Mouse (Mus musculus): ENCODE results near the gene Shisa2.

DNA sequence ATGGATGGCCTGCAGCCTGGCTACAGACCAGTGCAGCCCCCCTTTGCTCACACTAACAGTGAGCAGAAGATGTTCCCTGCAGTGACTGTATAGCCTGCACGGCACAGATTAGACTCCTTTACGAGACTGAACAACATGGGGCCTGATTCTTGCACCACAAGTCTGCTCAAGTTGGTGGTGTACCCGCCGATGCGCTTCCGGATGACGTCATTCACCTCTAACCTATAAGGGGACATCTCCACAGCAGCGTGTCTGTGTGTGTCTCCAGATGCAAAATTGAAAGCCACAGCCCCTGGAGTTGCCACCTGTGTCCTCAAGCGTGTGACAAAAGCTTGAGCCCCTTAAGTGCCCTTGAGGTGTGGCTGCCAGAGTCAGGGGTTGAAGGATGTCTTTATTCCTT, 5.0 kb downstream of the Shisa2 start:
- TF ChIP-seq POLR2A (IDR thresholded peaks at IDR 0.05; ENCODE audit: borderline replicate concordance, insufficient read depth, low read length) = no peak
- no peak for TF ChIP-seq CTCF (IDR thresholded peaks at IDR 0.05; ENCODE audit: borderline replicate concordance, insufficient read depth, low read depth, low read length)

All from cerebellum, adult 2 months (tissue).